Mouse (Mus musculus): ENCODE data around the gene Tbxa2r. TPM values are rescaled to one million over a fixed set of nuclear protein-coding genes. Genes with fewer than 3 reads are reported as not detected.
A peak's percentile ranks its signal among the peaks of the same experiment; 100 is the strongest.

The Tbxa2r gene
- polyA plus RNA-seq, 1 experiment from 2014 or later: 18.3 TPM

GRCm38 (mm10) chr10:81301321-81301720 lies 27.2 kb upstream of the Tbxa2r start:
- H3K36me3 ChIP-seq: peaks cover 12% of the 10 kb centered on the region
- no peak for ATAC-seq (replicated peaks; ENCODE audit: low FRiP score)
- WGBS: 77% methylated on average over 9 of the region's 9 CpGs
- H3K4me3 ChIP-seq (replicated peaks): no peak overlapping the region
- no peaks in the 10 kb centered on the region for H3K9me3 ChIP-seq (replicated peaks)
- no peaks in the 10 kb centered on the region for H3K27me3 ChIP-seq
- H3K9ac ChIP-seq: 0 out of 2 replicates have a peak overlapping the region, but pooled peaks have one; percentile 12
- H3K27ac ChIP-seq: peak overlapping the region; percentile 86
- H3K4me2 ChIP-seq: no peak overlapping the region
- peaks cover 85% of the 10 kb centered on the region for H3K4me1 ChIP-seq

- Histone ChIP-seq H3K4me2 (no peak overlapping the region), H3K4me1 (peaks cover 78% of the 10 kb centered on the region), H3K9me3 (replicated peaks) (no peaks in the 10 kb centered on the region), H3K36me3 (peaks cover 22% of the 10 kb centered on the region), H3K9ac (0 out of 2 replicates have a peak overlapping the region, but pooled peaks have one; percentile 7), H3K4me3 (replicated peaks) (no peak overlapping the region), H3K27me3 (no peaks in the 10 kb centered on the region), H3K27ac (peak overlapping the region; percentile 86)
- ATAC-seq (replicated peaks; ENCODE audit: low FRiP score): no peak
- WGBS: 51% methylated on average over 4 of the region's 4 CpGs
These were observed 26.2 kb upstream of the Tbxa2r start for GRCm38 (mm10) chr10:81302288-81302687.

- Histone ChIP-seq H3K4me1 (peaks cover 73% of the 10 kb centered on the region), H3K9ac (no peak overlapping the region), H3K36me3 (peaks cover 27% of the 10 kb centered on the region), H3K9me3 (replicated peaks) (no peaks in the 10 kb centered on the region), H3K27me3 (no peaks in the 10 kb centered on the region), H3K4me3 (replicated peaks) (no peak overlapping the region), H3K27ac (peak overlapping the region; percentile 86), H3K4me2 (no peak overlapping the region; the same call in 1 of the 2 replicates)
- ATAC-seq (replicated peaks; ENCODE audit: low FRiP score): no peak
- WGBS: 59% methylated on average over 14 of the region's 14 CpGs
These were observed 25.7 kb upstream of the Tbxa2r start for GRCm38 (mm10) chr10:81302781-81303218.

GRCm38 (mm10) chr10:81303258-81303657 lies 25.3 kb upstream of the Tbxa2r start:
- no peaks in the 10 kb centered on the region for H3K27me3 ChIP-seq
- ATAC-seq (replicated peaks; ENCODE audit: low FRiP score): no peak

GRCm38 (mm10) chr10:81303761-81304160 lies 24.8 kb upstream of the Tbxa2r start:
- Histone ChIP-seq H3K9ac (no peak overlapping the region), H3K4me2 (no peak overlapping the region), H3K27me3 (no peaks in the 10 kb centered on the region), H3K4me1 (peaks cover 64% of the 10 kb centered on the region), H3K27ac (no peak overlapping the region), H3K4me3 (replicated peaks) (no peak overlapping the region), H3K9me3 (replicated peaks) (no peaks in the 10 kb centered on the region), H3K36me3 (peaks cover 36% of the 10 kb centered on the region)
- ATAC-seq (replicated peaks; ENCODE audit: low FRiP score): no peak
- 64% methylated on average over 7 of the region's 7 CpGs for WGBS

More at GRCm38 (mm10) chr10:81303258-81303657, 25.3 kb upstream of the Tbxa2r start:
- peaks cover 69% of the 10 kb centered on the region for H3K4me1 ChIP-seq
- H3K4me3 ChIP-seq (replicated peaks): no peak overlapping the region
- no peak overlapping the region; the same call in 1 of the 2 replicates for H3K9ac ChIP-seq
- H3K36me3 ChIP-seq: peaks cover 32% of the 10 kb centered on the region
- WGBS: 68% methylated on average over 10 of the region's 10 CpGs
- no peaks in the 10 kb centered on the region for H3K9me3 ChIP-seq (replicated peaks)
- 0 out of 2 replicates have a peak overlapping the region, but pooled peaks have one; percentile 86 for H3K27ac ChIP-seq
- H3K4me2 ChIP-seq: no peak overlapping the region; the same call in 1 of the 2 replicates

GRCm38 (mm10) chr10:81304597-81305238 lies 23.8 kb upstream of the Tbxa2r start:
- Histone ChIP-seq H3K9ac (no peak overlapping the region), H3K4me3 (replicated peaks) (no peak overlapping the region), H3K4me1 (peaks cover 54% of the 10 kb centered on the region), H3K9me3 (replicated peaks) (no peaks in the 10 kb centered on the region), H3K27me3 (no peaks in the 10 kb centered on the region), H3K36me3 (peaks cover 45% of the 10 kb centered on the region), H3K27ac (no peak overlapping the region), H3K4me2 (no peak overlapping the region)
- no peak for ATAC-seq (replicated peaks; ENCODE audit: low FRiP score)
- WGBS: 25% methylated on average over 6 of the region's 9 CpGs

GRCm38 (mm10) chr10:81305663-81306062 lies 22.9 kb upstream of the Tbxa2r start:
- H3K4me1 ChIP-seq: peaks cover 45% of the 10 kb centered on the region
- peaks cover 55% of the 10 kb centered on the region for H3K36me3 ChIP-seq
- no peak overlapping the region for H3K9ac ChIP-seq
- H3K27me3 ChIP-seq: no peaks in the 10 kb centered on the region
- no peak overlapping the region for H3K4me3 ChIP-seq (replicated peaks)
- no peak overlapping the region for H3K4me2 ChIP-seq
- no peak for ATAC-seq (replicated peaks; ENCODE audit: low FRiP score)
- no peak overlapping the region for H3K27ac ChIP-seq
- 91% methylated on average over 14 of the region's 14 CpGs for WGBS
- no peaks in the 10 kb centered on the region for H3K9me3 ChIP-seq (replicated peaks)

- no peak overlapping the region for H3K9ac ChIP-seq
- H3K4me1 ChIP-seq: peaks cover 43% of the 10 kb centered on the region
- no peaks in the 10 kb centered on the region for H3K27me3 ChIP-seq
- peaks cover 60% of the 10 kb centered on the region for H3K36me3 ChIP-seq
- no peak overlapping the region for H3K4me3 ChIP-seq (replicated peaks)
- H3K9me3 ChIP-seq (replicated peaks): no peaks in the 10 kb centered on the region
- 89% methylated on average over 12 of the region's 12 CpGs for WGBS
- no peak overlapping the region for H3K27ac ChIP-seq
- no peak for ATAC-seq (replicated peaks; ENCODE audit: low FRiP score)
- no peak overlapping the region for H3K4me2 ChIP-seq
These were observed 22.3 kb upstream of the Tbxa2r start for GRCm38 (mm10) chr10:81306173-81306668.

- Histone ChIP-seq H3K27me3 (no peaks in the 10 kb centered on the region), H3K27ac (no peak overlapping the region), H3K4me3 (replicated peaks) (no peak overlapping the region), H3K4me2 (no peak overlapping the region), H3K9ac (no peak overlapping the region), H3K9me3 (replicated peaks) (no peaks in the 10 kb centered on the region), H3K4me1 (peaks cover 38% of the 10 kb centered on the region), H3K36me3 (peaks cover 69% of the 10 kb centered on the region)
- 92% methylated on average over 21 of the region's 21 CpGs for WGBS
- no peak for ATAC-seq (replicated peaks; ENCODE audit: low FRiP score)
These were observed 21.5 kb upstream of the Tbxa2r start for GRCm38 (mm10) chr10:81306837-81307682.

- H3K36me3 ChIP-seq: peaks cover 94% of the 10 kb centered on the region
- ATAC-seq (replicated peaks; ENCODE audit: low FRiP score): no peak
- no peaks in the 10 kb centered on the region for H3K9me3 ChIP-seq (replicated peaks)
- no peak overlapping the region for H3K27ac ChIP-seq
- H3K4me3 ChIP-seq (replicated peaks): no peak overlapping the region
- 90% methylated on average over 5 of the region's 5 CpGs for WGBS
- peaks cover 24% of the 10 kb centered on the region for H3K4me1 ChIP-seq
- no peaks in the 10 kb centered on the region for H3K27me3 ChIP-seq
- no peak overlapping the region for H3K4me2 ChIP-seq
- no peak overlapping the region for H3K9ac ChIP-seq
These were observed 19.0 kb upstream of the Tbxa2r start for GRCm38 (mm10) chr10:81309571-81309970.

GRCm38 (mm10) chr10:81313581-81313980 lies 14.9 kb upstream of the Tbxa2r start:
- no peaks in the 10 kb centered on the region for H3K9me3 ChIP-seq (replicated peaks)
- WGBS: 93% methylated on average over 13 of the region's 13 CpGs
- ATAC-seq (replicated peaks; ENCODE audit: low FRiP score): no peak
- H3K27ac ChIP-seq: no peak overlapping the region
- no peak overlapping the region for H3K4me2 ChIP-seq
- H3K4me1 ChIP-seq: peaks cover 45% of the 10 kb centered on the region
- no peak overlapping the region for H3K4me3 ChIP-seq (replicated peaks)
- H3K9ac ChIP-seq: no peak overlapping the region
- H3K36me3 ChIP-seq: peaks cover 87% of the 10 kb centered on the region
- H3K27me3 ChIP-seq: no peaks in the 10 kb centered on the region

- no peak overlapping the region for H3K27ac ChIP-seq
- peaks cover 51% of the 10 kb centered on the region for H3K4me1 ChIP-seq
- 80% methylated on average over 7 of the region's 7 CpGs for WGBS
- no peak for ATAC-seq (replicated peaks; ENCODE audit: low FRiP score)
- H3K27me3 ChIP-seq: no peaks in the 10 kb centered on the region
- no peak overlapping the region for H3K4me3 ChIP-seq (replicated peaks)
- H3K36me3 ChIP-seq: peaks cover 86% of the 10 kb centered on the region
- H3K9ac ChIP-seq: no peak overlapping the region
- no peak overlapping the region for H3K4me2 ChIP-seq
- no peaks in the 10 kb centered on the region for H3K9me3 ChIP-seq (replicated peaks)
These were observed 14.3 kb upstream of the Tbxa2r start for GRCm38 (mm10) chr10:81314201-81314600.
